Mouse (Mus musculus) megakaryocyte, embryonic 14.5 days (primary cell): ENCODE results near the gene Tysnd1. TPM values are rescaled to one million over a fixed set of nuclear protein-coding genes. Genes with fewer than 3 reads are reported as not detected.

Experiments
- H3K27me3 ChIP-seq: replicated peaks from 2 replicates; pipeline ENCODE3; 2012; ENCODE audit warnings: inconsistent platforms
- H3K36me3 ChIP-seq: replicated peaks from 2 replicates; pipeline ENCODE3; 2012; ENCODE audit warnings: low read length, inconsistent platforms, mixed read lengths
- H3K4me1 ChIP-seq: 2 replicates; pipeline ENCODE4 v1.6.1; 2012; ENCODE audit warnings: inconsistent platforms
- H3K4me3 ChIP-seq: replicated peaks from 2 replicates; pipeline ENCODE3; 2012; ENCODE audit warnings: moderate library complexity, mild to moderate bottlenecking, inconsistent platforms
- H3K9me3 ChIP-seq: 2 replicates; pipeline ENCODE4 v1.6.1; 2012; ENCODE audit warnings: inconsistent platforms
- FLI1 ChIP-seq: IDR thresholded peaks from 2 replicates; pipeline ENCODE4 v1.6.1; 2012; ENCODE audit warnings: low read length, inconsistent platforms, mixed read lengths
- GATA1 ChIP-seq: IDR thresholded peaks from 3 replicates; pipeline ENCODE4 v1.6.1; 2012; ENCODE audit warnings: mixed read lengths, low read length, inconsistent platforms, borderline replicate concordance
- polyA plus RNA-seq: library from polyadenylated mRNA; stranded (reverse); fragments of >175 nt; gene quantifications from 2 replicates; pipeline ENCODE4 v1.2.3, GENCODE M21; 2012; ENCODE audit warnings: low replicate concordance; ENCODE audit not compliant: insufficient read depth

Gene Tysnd1
- polyA plus RNA-seq, 1 experiment: 167 TPM

- no peak overlapping the region for H3K4me3 ChIP-seq
- no peaks in the 10 kb centered on the region for H3K9me3 ChIP-seq
- H3K36me3 ChIP-seq: no peaks in the 10 kb centered on the region
- TF ChIP-seq GATA1 (no peak), FLI1 (no peak)
- peaks cover 4% of the 10 kb centered on the region; the same call in 1 of the 2 replicates for H3K4me1 ChIP-seq
- H3K27me3 ChIP-seq: peaks cover 18% of the 10 kb centered on the region
Observed at GRCm38 (mm10) chr10:61736671-61737078, 41.4 kb downstream of the Tysnd1 start.

DNA sequence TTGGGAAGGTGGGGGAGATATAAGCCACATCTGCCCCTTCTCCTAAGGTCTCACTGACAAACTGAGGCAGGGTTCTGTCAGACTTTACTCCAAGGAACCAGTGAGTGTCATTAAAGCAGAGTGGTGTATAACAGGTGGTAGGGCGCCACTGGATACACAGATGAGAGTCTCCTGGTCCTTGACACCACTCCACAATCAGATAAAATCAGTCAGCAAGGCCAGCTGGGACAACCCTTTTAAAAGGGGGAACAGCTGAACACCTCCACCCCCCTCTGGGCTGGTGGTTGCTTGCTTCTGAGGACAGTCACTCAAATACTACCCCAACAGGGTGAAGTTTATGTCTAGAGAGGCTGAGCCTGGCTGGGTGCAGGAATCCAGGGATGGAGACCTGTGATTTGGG, 42.2 kb downstream of the Tysnd1 start:
- no peak for TF ChIP-seq FLI1
- no peak for TF ChIP-seq GATA1
- Histone ChIP-seq H3K4me1 (no peaks in the 10 kb centered on the region), H3K27me3 (peaks cover 22% of the 10 kb centered on the region), H3K9me3 (no peaks in the 10 kb centered on the region), H3K36me3 (no peaks in the 10 kb centered on the region), H3K4me3 (no peak overlapping the region)

DNA sequence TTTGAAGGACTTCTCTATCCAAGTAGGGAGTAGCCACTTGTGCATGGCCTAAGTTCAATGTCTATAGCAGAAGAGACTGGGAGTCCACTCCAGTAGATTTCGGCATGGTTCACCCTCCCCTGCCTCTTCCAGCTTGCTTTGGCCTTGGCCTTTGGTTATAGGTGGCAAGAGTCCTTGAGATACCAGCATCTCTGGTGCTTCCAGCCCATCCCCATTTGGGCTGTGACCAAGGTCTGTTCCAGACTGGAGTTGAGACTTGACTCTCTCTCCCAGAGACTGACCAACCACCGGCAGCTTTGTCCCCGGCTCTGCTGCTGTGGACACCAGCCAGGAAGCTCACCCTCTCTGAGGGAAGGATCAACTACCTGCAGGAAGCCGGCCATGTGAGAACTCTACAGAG, 42.8 kb downstream of the Tysnd1 start:
- H3K27me3 ChIP-seq: peaks cover 22% of the 10 kb centered on the region
- H3K4me1 ChIP-seq: no peaks in the 10 kb centered on the region
- no peaks in the 10 kb centered on the region for H3K36me3 ChIP-seq
- H3K4me3 ChIP-seq: no peak overlapping the region
- no peak for TF ChIP-seq FLI1
- no peak for TF ChIP-seq GATA1
- no peaks in the 10 kb centered on the region for H3K9me3 ChIP-seq

- Histone ChIP-seq H3K4me1 (peaks cover 11% of the 10 kb centered on the region), H3K36me3 (no peaks in the 10 kb centered on the region), H3K27me3 (peaks cover 21% of the 10 kb centered on the region), H3K9me3 (peaks cover 19% of the 10 kb centered on the region), H3K4me3 (no peak overlapping the region)
- TF ChIP-seq FLI1 (no peak), GATA1 (no peak)
Observed at GRCm38 (mm10) chr10:61741306-61741705, 46.0 kb downstream of the Tysnd1 start.

GRCm38 (mm10) chr10:61741873-61742272, 46.6 kb downstream of the Tysnd1 start:
- Histone ChIP-seq H3K27me3 (peaks cover 19% of the 10 kb centered on the region), H3K9me3 (peaks cover 19% of the 10 kb centered on the region), H3K4me3 (no peak overlapping the region), H3K4me1 (peaks cover 11% of the 10 kb centered on the region), H3K36me3 (no peaks in the 10 kb centered on the region)
- TF ChIP-seq GATA1 (no peak), FLI1 (no peak)

GRCm38 (mm10) chr10:61742336-61742735, 47.0 kb downstream of the Tysnd1 start:
- Histone ChIP-seq H3K4me3 (no peak overlapping the region), H3K36me3 (no peaks in the 10 kb centered on the region), H3K27me3 (peaks cover 21% of the 10 kb centered on the region), H3K4me1 (peaks cover 11% of the 10 kb centered on the region), H3K9me3 (peaks cover 19% of the 10 kb centered on the region)
- TF ChIP-seq FLI1 (no peak), GATA1 (no peak)

DNA sequence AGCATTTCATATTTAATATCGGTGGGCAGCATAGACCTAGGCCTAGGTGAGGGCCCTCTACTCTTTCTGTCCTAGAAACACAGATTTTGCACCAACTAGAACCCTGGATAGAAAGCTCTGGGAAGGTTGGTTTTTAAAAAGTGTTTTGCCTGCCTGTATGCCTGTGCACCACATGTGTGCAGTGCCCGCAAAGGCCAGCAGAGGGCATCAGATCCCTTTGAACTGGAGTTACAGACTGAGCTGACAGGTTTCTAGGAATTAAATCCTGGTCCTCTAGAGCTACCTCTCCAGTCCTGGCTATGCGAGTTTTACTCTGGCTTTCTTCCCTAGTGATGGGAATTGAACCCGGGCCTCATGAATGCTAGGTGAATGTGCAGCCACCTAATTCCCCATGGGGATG, 49.8 kb downstream of the Tysnd1 start:
- Histone ChIP-seq H3K4me3 (no peak overlapping the region), H3K4me1 (peaks cover 11% of the 10 kb centered on the region), H3K36me3 (no peaks in the 10 kb centered on the region), H3K9me3 (peaks cover 19% of the 10 kb centered on the region), H3K27me3 (peaks cover 14% of the 10 kb centered on the region)
- TF ChIP-seq FLI1: no peak
- no peak for TF ChIP-seq GATA1

- peaks cover 19% of the 10 kb centered on the region for H3K9me3 ChIP-seq
- H3K36me3 ChIP-seq: no peaks in the 10 kb centered on the region
- H3K4me1 ChIP-seq: peaks cover 11% of the 10 kb centered on the region
- H3K4me3 ChIP-seq: no peak overlapping the region
- peaks cover 15% of the 10 kb centered on the region for H3K27me3 ChIP-seq
- no peak for TF ChIP-seq FLI1
- TF ChIP-seq GATA1: no peak
Observed at GRCm38 (mm10) chr10:61747302-61747701, 52.0 kb downstream of the Tysnd1 start.

GRCm38 (mm10) chr10:61750014-61750413, 54.7 kb downstream of the Tysnd1 start:
- Histone ChIP-seq H3K4me1 (peaks cover 11% of the 10 kb centered on the region), H3K4me3 (no peak overlapping the region), H3K36me3 (no peaks in the 10 kb centered on the region), H3K27me3 (peaks cover 10% of the 10 kb centered on the region), H3K9me3 (peaks cover 4% of the 10 kb centered on the region)
- no peak for TF ChIP-seq FLI1

- Histone ChIP-seq H3K4me3 (no peak overlapping the region), H3K9me3 (no peaks in the 10 kb centered on the region), H3K27me3 (peaks cover 8% of the 10 kb centered on the region), H3K36me3 (no peaks in the 10 kb centered on the region), H3K4me1 (no peaks in the 10 kb centered on the region)
- TF ChIP-seq FLI1 (no peak), GATA1 (no peak)
Observed at GRCm38 (mm10) chr10:61751534-61752219, 56.4 kb downstream of the Tysnd1 start.

Other genes with a start within 250 kb of the Tysnd1 start
- gene Eif4ebp2, start 242.9 kb upstream of the Tysnd1 start, polyA plus RNA-seq: 24.5 and 52.9 TPM in 2 replicates
- gene Lrrc20, start 219.7 kb upstream of the Tysnd1 start, polyA plus RNA-seq: 2.0 and 5.2 TPM in 2 replicates
- 0.09 TPM in 1 of 2 replicates, not detected in the other for gene Npffr1, start 100.0 kb upstream of the Tysnd1 start, polyA plus RNA-seq
- gene Ppa1, start 47.0 kb upstream of the Tysnd1 start, polyA plus RNA-seq: 7.3 and 17.6 TPM in 2 replicates
- 24.0 and 57.2 TPM in 2 replicates for gene Sar1a, start 15.2 kb upstream of the Tysnd1 start, polyA plus RNA-seq
- gene Aifm2, start 19.7 kb downstream of the Tysnd1 start, polyA plus RNA-seq: 4.5 TPM in 1 of 2 replicates, not detected in the other
- gene H2afy2, start 88.6 kb downstream of the Tysnd1 start, polyA plus RNA-seq: 0.83 TPM in 1 of 2 replicates, not detected in the other